Mouse (Mus musculus) lung, embryonic 15.5 days (tissue): ENCODE data around the gene Steap4. TPM values are rescaled to one million over a fixed set of nuclear protein-coding genes. Genes with fewer than 3 reads are reported as not detected.

Experiments used
- ATAC-seq: fragments of 200-750 bp; cut with Nextera tagmentation; 2 replicates; pipeline ENCODE4 v1.8.0; 2017; ENCODE audit warnings: moderate number of reproducible peaks, borderline replicate concordance; ENCODE audit not compliant: low FRiP score, low TSS enrichment; ENCODE audit errors: extremely low read depth
- H3K27ac ChIP-seq: fragments of 300-500 bp; sonication (generic); 2 replicates; pipeline ENCODE4 v1.5.1; 2015; ENCODE audit warnings: moderate library complexity, mild to moderate bottlenecking, inconsistent platforms
- H3K27me3 ChIP-seq: fragments of 300-500 bp; sonication (generic); 2 replicates; pipeline ENCODE4 v1.6.1; 2015; ENCODE audit warnings: inconsistent platforms
- H3K36me3 ChIP-seq: fragments of 300-500 bp; sonication (generic); 2 replicates; pipeline ENCODE4 v1.6.1; 2015; ENCODE audit warnings: inconsistent platforms
- H3K4me1 ChIP-seq: fragments of 300-500 bp; sonication (generic); 2 replicates; pipeline ENCODE4 v1.6.1; 2015; ENCODE audit warnings: inconsistent platforms
- H3K4me2 ChIP-seq: fragments of 300-500 bp; sonication (generic); 2 replicates; pipeline ENCODE4 v1.6.1; 2015; ENCODE audit warnings: inconsistent platforms, mild to moderate bottlenecking, moderate library complexity
- H3K4me3 ChIP-seq: fragments of 300-500 bp; sonication (generic); 2 replicates; pipeline ENCODE4 v1.5.1; 2015; ENCODE audit warnings: mild to moderate bottlenecking, inconsistent platforms
- H3K9ac ChIP-seq: fragments of 300-500 bp; sonication (generic); 2 replicates; pipeline ENCODE4 v1.6.1; 2015; ENCODE audit warnings: inconsistent platforms
- H3K9me3 ChIP-seq: fragments of 300-500 bp; sonication (generic); 2 replicates; pipeline ENCODE4 v1.6.1; 2016; ENCODE audit warnings: inconsistent platforms
- WGBS: fragments of 180-500 bp; shearing (Covaris S2); methylation state at CpG from one replicate; pipeline ENCODE4 v1.1.7; 2015; 5-methylcytosine and 5-hydroxymethylcytosine counted together
- polyA plus RNA-seq: library from polyadenylated mRNA; unstranded; fragments of >200 nt; fragmentation: Nextera tagmentation; extraction: Ambion mirVana; gene quantifications from 2 replicates; pipeline ENCODE4 v1.2.1, GENCODE M21; 2015

Steap4 gene
- polyA plus RNA-seq, 1 experiment from 2014 or later: 2.7 TPM

DNA sequence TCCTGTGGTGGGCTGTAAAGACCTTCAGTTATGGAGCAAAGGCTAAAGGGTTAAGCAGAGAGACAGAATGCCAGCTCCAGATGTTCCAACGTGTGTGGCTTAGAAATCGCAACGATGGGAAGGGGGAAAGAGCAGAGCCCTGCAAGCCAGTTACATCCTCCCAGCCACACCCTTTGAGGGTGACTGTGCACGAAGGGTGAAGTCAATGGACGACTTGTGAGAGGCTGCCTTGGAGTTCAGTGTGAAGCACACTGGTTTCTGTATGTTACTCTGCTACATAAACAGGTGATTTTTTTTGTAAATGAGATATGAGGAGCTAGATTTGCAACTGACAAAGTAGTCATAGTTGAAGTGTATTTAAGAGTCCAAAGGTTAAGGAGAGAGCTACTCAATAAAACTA is 33.5 kb downstream of the Steap4 start:
- no peak overlapping the region for H3K4me2 ChIP-seq

DNA sequence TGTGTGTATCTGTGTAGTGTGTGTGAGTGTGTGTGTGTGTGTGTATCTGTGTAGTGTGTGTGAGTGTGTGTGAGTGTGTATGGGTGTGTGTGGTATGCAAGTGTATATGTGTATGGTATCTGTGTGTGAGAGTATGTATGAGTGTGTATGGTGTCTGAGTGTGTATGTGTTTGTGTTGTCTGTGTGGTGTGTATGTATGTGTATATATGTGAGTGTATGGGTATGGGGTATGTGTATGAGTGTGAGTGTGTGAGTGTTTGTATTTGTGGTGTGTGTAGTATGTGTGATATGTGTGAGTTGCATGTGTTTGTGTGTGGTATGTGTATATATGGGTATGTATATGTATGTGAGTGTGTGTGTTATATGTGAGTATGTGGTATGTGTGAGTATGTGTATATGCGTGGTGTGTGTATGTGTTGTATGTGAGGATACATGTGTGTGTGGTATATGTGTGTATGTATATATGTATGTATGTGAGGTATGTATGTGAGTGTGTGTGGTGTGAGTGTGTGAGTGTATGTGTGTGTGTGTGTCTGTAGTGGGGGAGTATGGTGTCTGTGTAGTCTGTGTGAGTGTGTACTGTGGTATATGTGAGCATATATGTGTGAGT is 35.1 kb downstream of the Steap4 start:
- Histone ChIP-seq H3K27ac (no peak overlapping the region), H3K4me1 (no peaks in the 10 kb centered on the region), H3K4me3 (no peak overlapping the region), H3K9ac (no peak overlapping the region), H3K27me3 (no peaks in the 10 kb centered on the region), H3K4me2 (no peak overlapping the region), H3K36me3 (no peaks in the 10 kb centered on the region), H3K9me3 (no peaks in the 10 kb centered on the region)
- WGBS: 89% methylated on average over 1 of the region's 1 CpGs
- ATAC-seq: no peak

More for the DNA sequence above, 33.5 kb downstream of the Steap4 start:
- H3K27ac ChIP-seq: no peak overlapping the region
- H3K36me3 ChIP-seq: no peaks in the 10 kb centered on the region
- H3K27me3 ChIP-seq: no peaks in the 10 kb centered on the region
- 26% methylated on average over 5 of the region's 5 CpGs for WGBS
- H3K9me3 ChIP-seq: no peaks in the 10 kb centered on the region
- no peaks in the 10 kb centered on the region for H3K4me1 ChIP-seq
- H3K4me3 ChIP-seq: no peak overlapping the region
- no peak for ATAC-seq
- H3K9ac ChIP-seq: no peak overlapping the region

DNA sequence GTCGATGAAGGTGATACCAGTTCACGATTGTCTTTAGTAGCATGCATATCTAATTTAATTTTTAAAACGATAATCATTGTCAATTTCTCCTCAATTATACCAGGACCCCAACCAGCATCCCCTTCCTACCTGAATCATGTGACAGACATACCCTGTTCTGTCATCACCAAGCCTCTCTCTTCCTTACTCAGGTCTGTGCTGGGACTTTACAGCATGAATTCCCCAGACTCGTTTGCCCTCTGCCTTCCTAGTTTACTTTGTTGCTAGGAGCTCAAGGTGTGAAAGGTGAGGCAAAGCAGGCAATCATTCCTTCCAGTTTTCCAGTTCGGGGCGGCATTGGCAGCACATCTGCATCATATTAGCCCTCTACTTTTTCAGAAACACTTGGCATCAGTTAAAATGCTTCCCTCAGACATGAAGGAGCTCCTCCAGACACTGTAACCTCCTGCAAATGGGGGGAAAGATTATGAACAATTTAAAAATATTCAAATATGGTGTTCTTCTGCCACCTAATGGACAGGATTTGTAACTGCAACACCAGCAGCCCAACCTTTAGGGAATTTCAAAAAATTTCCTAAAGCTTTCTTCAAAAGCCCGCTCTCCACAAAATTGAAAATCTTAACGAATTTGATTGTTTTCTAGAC is 36.3 kb downstream of the Steap4 start:
- H3K9me3 ChIP-seq: no peaks in the 10 kb centered on the region
- H3K9ac ChIP-seq: no peak overlapping the region
- H3K4me1 ChIP-seq: no peaks in the 10 kb centered on the region
- H3K36me3 ChIP-seq: no peaks in the 10 kb centered on the region
- ATAC-seq: no peak
- H3K4me2 ChIP-seq: no peak overlapping the region
- no peak overlapping the region for H3K4me3 ChIP-seq
- no peak overlapping the region for H3K27ac ChIP-seq
- H3K27me3 ChIP-seq: no peaks in the 10 kb centered on the region
- 40% methylated on average over 8 of the region's 8 CpGs for WGBS

DNA sequence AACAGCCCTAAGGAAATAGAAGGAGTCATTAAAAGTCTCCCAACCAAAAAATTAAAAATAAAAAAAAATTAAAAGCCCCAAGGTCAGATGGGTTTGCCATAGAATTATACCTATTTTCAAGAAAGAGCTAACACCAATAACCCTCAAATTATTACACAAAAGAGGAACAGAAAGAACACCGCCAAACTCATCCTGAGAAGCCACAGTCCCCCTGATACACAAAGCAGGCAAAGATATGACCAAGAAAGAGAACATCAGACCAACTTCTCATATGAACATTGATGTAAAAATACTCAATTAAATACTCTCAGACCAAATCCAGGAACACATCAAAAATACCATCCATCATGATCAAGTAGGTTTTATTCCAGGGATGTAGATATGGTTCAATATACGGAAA is 36.8 kb downstream of the Steap4 start:
- Histone ChIP-seq H3K9me3 (no peaks in the 10 kb centered on the region), H3K9ac (no peak overlapping the region), H3K4me1 (no peaks in the 10 kb centered on the region), H3K36me3 (no peaks in the 10 kb centered on the region), H3K27ac (no peak overlapping the region), H3K4me3 (no peak overlapping the region), H3K4me2 (no peak overlapping the region), H3K27me3 (no peaks in the 10 kb centered on the region)
- ATAC-seq: no peak
- WGBS: 84% methylated on average over 2 of the region's 2 CpGs

DNA sequence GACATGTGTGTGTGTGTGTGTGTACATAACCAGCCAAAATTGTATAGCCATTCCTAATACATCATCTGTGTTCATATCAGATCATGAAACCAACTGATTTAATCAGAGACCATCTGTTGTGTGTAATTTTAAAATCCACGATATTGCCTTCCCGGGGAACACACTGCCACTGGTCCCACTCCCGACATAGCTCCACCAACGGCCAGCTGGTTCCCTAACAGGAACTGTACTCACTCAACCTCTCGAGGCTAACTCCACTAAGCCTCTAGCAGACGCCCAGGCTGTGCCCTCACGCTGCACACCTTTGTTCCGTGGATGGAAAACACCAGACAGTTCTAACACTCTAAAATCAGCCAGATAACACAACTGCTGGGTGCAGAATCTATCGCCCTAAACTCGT is 40.2 kb downstream of the Steap4 start:
- no peak overlapping the region for H3K4me3 ChIP-seq
- 73% methylated on average over 10 of the region's 10 CpGs for WGBS
- no peak overlapping the region for H3K9ac ChIP-seq
- H3K4me2 ChIP-seq: no peak overlapping the region
- no peaks in the 10 kb centered on the region for H3K4me1 ChIP-seq
- no peaks in the 10 kb centered on the region for H3K36me3 ChIP-seq
- no peaks in the 10 kb centered on the region for H3K27me3 ChIP-seq
- ATAC-seq: no peak
- no peak overlapping the region for H3K27ac ChIP-seq
- H3K9me3 ChIP-seq: no peaks in the 10 kb centered on the region

DNA sequence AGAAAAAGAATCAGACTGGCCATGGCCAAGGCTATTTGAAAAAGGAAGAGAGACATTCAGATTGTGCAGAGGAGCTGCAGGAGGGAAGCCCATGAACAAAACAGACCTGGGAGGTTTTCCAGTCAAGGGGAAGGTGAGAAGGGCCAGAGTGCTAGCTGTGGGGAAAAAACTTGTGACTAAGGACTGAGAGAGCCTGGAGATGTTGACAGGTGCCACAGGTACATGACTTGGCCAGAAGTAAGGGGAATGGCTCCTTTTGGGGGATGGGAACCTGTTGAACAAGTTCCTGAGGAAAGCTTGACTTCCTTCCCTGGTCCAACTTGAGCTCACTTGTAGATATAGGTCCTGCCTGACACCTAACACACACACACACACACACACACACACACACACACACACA is 42.6 kb downstream of the Steap4 start:
- H3K4me2 ChIP-seq: no peak overlapping the region
- no peaks in the 10 kb centered on the region for H3K27me3 ChIP-seq
- H3K4me3 ChIP-seq: no peak overlapping the region
- no peak overlapping the region for H3K27ac ChIP-seq
- no peaks in the 10 kb centered on the region for H3K9me3 ChIP-seq
- H3K36me3 ChIP-seq: no peaks in the 10 kb centered on the region
- no peak overlapping the region for H3K9ac ChIP-seq
- no peaks in the 10 kb centered on the region for H3K4me1 ChIP-seq
- no peak for ATAC-seq

DNA sequence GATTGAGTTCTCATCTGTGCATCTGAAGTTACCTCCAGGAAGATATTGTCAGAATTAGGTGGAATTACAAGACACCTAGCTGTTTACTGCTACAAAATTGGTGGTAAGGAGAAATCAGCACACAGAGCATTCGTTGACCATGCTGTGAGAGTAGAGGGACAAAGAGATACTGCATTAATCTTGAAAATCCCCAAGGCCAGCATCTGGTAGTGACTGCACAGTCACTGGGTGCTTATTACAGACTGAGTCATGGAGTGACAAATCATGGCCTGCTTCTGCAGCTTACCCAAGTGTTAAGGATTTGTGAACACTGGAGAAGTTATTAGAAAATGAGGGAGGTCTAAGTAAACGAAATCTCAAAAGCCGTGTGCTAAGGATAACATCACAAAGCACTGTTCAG is 53.0 kb downstream of the Steap4 start:
- H3K9me3 ChIP-seq: no peaks in the 10 kb centered on the region
- no peak for ATAC-seq
- no peaks in the 10 kb centered on the region for H3K4me1 ChIP-seq
- WGBS: 56% methylated on average over 3 of the region's 3 CpGs
- no peaks in the 10 kb centered on the region for H3K27me3 ChIP-seq
- H3K27ac ChIP-seq: no peak overlapping the region
- no peaks in the 10 kb centered on the region for H3K36me3 ChIP-seq
- H3K4me3 ChIP-seq: no peak overlapping the region
- H3K4me2 ChIP-seq: no peak overlapping the region
- H3K9ac ChIP-seq: no peak overlapping the region

Other genes starting within 250 kb of the Steap4 start
- 293 and 299 TPM in 2 replicates for gene Sri, start 85.6 kb downstream of the Steap4 start, polyA plus RNA-seq